Mouse (Mus musculus): Measurements from ENCODE around the gene Gm11444. TPM values are rescaled to one million over a fixed set of nuclear protein-coding genes. Genes with fewer than 3 reads are reported as not detected.

Gene Gm11444
- polyA plus RNA-seq, 1 experiment from 2014 or later, result not detected

DNA sequence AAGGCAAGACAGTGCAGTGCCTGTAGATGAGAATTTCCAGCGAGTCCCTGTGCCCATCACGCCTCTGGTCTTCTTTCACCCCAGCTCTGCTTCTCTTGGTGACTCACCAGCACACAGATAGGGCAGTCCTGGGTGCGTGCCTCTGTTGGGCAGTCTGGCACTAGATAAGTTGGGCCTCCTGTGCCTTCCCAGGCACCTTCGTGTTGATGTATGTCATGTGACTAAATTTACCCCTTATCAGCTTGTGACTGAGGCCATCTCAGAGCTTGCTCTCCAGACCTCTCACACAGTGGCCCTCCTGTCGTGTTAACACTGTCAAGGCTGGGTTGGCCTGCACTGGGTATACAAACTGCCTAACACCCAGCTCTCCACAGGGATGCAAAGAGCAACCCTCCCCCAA, 46.1 kb downstream of the Gm11444 start:
- peak overlapping the region; percentile 19 for H3K4me2 ChIP-seq
- peak; percentile 49; the same call in 1 of the 2 replicates for ATAC-seq (ENCODE audit: extremely low read depth, insufficient number of reproducible peaks, low FRiP score, low TSS enrichment)
- peaks cover 68% of the 10 kb centered on the region for H3K27me3 ChIP-seq (replicated peaks)
- no peaks in the 10 kb centered on the region for H3K9me3 ChIP-seq
- H3K9ac ChIP-seq, result no peak overlapping the region
- whole genome bisulfite sequencing, result 21% methylated on average over 5 of the region's 5 CpGs
- H3K4me1 ChIP-seq, result peaks cover 57% of the 10 kb centered on the region
- H3K27ac ChIP-seq (replicated peaks), result peak overlapping the region; percentile 21; the same call in 1 of the 2 replicates
- H3K36me3 ChIP-seq, result no peaks in the 10 kb centered on the region
- H3K4me3 ChIP-seq, result no peak overlapping the region

DNA sequence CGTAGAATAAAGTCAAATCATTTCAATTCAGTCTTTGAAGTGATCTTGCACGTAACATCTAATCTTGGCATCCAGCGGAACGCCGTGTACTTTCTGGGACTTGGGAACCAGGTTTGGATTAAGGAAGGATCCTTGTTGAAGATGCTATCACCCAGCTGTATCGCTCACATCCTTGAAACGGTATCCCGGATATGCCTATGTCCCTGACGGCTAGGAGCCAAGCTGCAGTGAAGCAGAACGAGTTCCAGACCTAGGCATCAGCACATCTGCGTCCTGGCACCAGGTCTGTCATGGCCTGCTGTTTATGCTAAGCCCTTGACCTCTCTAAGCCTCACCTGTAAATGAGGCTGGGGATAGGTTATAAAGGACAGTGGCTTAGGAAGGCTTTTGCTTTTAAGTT, 49.8 kb downstream of the Gm11444 start:
- Histone ChIP-seq H3K36me3 (no peaks in the 10 kb centered on the region), H3K9me3 (no peaks in the 10 kb centered on the region), H3K4me2 (peak overlapping the region; percentile 50), H3K4me1 (peaks cover 61% of the 10 kb centered on the region), H3K27me3 (replicated peaks) (peaks cover 72% of the 10 kb centered on the region), H3K9ac (no peak overlapping the region), H3K27ac (replicated peaks) (0 out of 2 replicates have a peak overlapping the region, but pooled peaks have one; percentile 57), H3K4me3 (no peak overlapping the region)
- no peak for ATAC-seq (ENCODE audit: extremely low read depth, insufficient number of reproducible peaks, low FRiP score, low TSS enrichment)
- 21% methylated on average over 11 of the region's 11 CpGs for WGBS

DNA sequence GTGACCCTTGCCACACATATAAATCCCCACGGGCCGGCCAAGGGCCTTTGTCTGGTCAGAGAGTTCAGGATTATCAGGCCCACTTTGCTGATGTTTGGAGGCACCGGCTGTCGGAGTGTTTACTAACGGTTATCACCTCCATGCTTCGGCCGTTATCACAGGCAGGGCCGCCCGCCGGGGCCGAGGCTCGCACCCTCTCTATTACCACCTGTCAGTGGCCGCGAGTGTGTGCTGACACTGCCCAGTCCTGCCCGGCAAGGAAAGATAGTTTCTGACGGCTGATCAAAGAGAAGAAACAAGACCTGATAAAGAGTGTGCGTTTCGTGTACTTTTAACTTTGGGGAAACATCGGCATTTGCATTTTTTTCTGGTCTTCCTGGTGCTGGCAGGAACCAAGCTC, 50.3 kb downstream of the Gm11444 start:
- WGBS, result 3% methylated on average over 19 of the region's 19 CpGs
- Histone ChIP-seq H3K9me3 (no peaks in the 10 kb centered on the region), H3K27me3 (replicated peaks) (peaks cover 72% of the 10 kb centered on the region), H3K36me3 (no peaks in the 10 kb centered on the region), H3K4me2 (peak overlapping the region; percentile 50), H3K9ac (no peak overlapping the region), H3K27ac (replicated peaks) (peak overlapping the region; percentile 57), H3K4me1 (peaks cover 59% of the 10 kb centered on the region), H3K4me3 (peak overlapping the region; percentile 18)
- ATAC-seq (ENCODE audit: extremely low read depth, insufficient number of reproducible peaks, low FRiP score, low TSS enrichment), result peak; percentile 71; the same call in 1 of the 2 replicates

GRCm38 (mm10) chr11:85799456-85799855, 50.7 kb downstream of the Gm11444 start:
- Histone ChIP-seq H3K27me3 (replicated peaks) (peaks cover 76% of the 10 kb centered on the region), H3K9me3 (no peaks in the 10 kb centered on the region), H3K36me3 (no peaks in the 10 kb centered on the region), H3K9ac (no peak overlapping the region), H3K4me3 (peak overlapping the region; percentile 18), H3K4me2 (peak overlapping the region; percentile 50), H3K4me1 (peaks cover 55% of the 10 kb centered on the region), H3K27ac (replicated peaks) (peak overlapping the region; percentile 57)
- 10% methylated on average over 4 of the region's 4 CpGs for WGBS
- ATAC-seq (ENCODE audit: extremely low read depth, insufficient number of reproducible peaks, low FRiP score, low TSS enrichment), result peak; percentile 32; the same call in 1 of the 2 replicates

Other genes with a start within 250 kb of the Gm11444 start
- 2.0 and 2.9 TPM in 2 replicates for gene Tbx2, start 17.8 kb downstream of the Gm11444 start, polyA plus RNA-seq (2015; fragmentation: Nextera tagmentation; extraction: Ambion mirVana)
- 2.5 and 3.2 TPM in 2 replicates for gene Tbx4, start 36.1 kb upstream of the Gm11444 start, polyA plus RNA-seq (2015; fragmentation: Nextera tagmentation; extraction: Ambion mirVana)

Data from heart, embryonic 13.5 days (tissue).